Mouse (Mus musculus): ENCODE measurements at regions not wholly inside any gene's neighbourhood (a gene's known extent, or its start where the extent isn't known, plus 50 kb on each side); places are given as distances from the start of the nearest gene placed in this dataset.

- peak; percentile 55 to 60 for DNase-seq (ENCODE audit: low spot score in 2 of 2)
These were observed 370.4 kb upstream of the Nr5a2 start for GRCm38 (mm10) chr1:137330634-137331033.

- DNase-seq (ENCODE audit: low spot score in 2 of 2), result peak in 1 of 2 experiments; percentile 47
These were observed 363.8 kb upstream of the Nr5a2 start for GRCm38 (mm10) chr1:137323884-137324594.

- DNase-seq (ENCODE audit: low spot score in 2 of 2), result no peak
These were observed 362.9 kb upstream of the Nr5a2 start for GRCm38 (mm10) chr1:137323035-137323680.

- no peak for DNase-seq (ENCODE audit: low spot score in 2 of 2)
These were observed 342.6 kb upstream of the Nr5a2 start for GRCm38 (mm10) chr1:137302757-137303422.

- DNase-seq (ENCODE audit: low spot score in 2 of 2), result no peak
These were observed 337.7 kb upstream of the Nr5a2 start for GRCm38 (mm10) chr1:137297780-137298569.

- DNase-seq (ENCODE audit: low spot score in 2 of 2), result no peak
These were observed 329.2 kb upstream of the Nr5a2 start for GRCm38 (mm10) chr1:137289456-137289855.

GRCm38 (mm10) chr1:137283291-137283690, 323.0 kb upstream of the Nr5a2 start:
- no peak for DNase-seq (ENCODE audit: low spot score in 2 of 2)

GRCm38 (mm10) chr1:137282457-137282856, 322.2 kb upstream of the Nr5a2 start:
- no peak for DNase-seq (ENCODE audit: low spot score in 2 of 2)

- DNase-seq (ENCODE audit: low spot score in 2 of 2), result no peak
These were observed 320.4 kb upstream of the Nr5a2 start for GRCm38 (mm10) chr1:137280391-137281386.

GRCm38 (mm10) chr1:137279981-137280380, 319.7 kb upstream of the Nr5a2 start:
- DNase-seq (ENCODE audit: low spot score in 2 of 2), result no peak

GRCm38 (mm10) chr1:137270659-137271612, 310.7 kb upstream of the Nr5a2 start:
- no peak for DNase-seq (ENCODE audit: low spot score in 2 of 2)

GRCm38 (mm10) chr1:137262806-137263370, 302.6 kb upstream of the Nr5a2 start:
- DNase-seq (ENCODE audit: low spot score in 2 of 2), result no peak

GRCm38 (mm10) chr1:137262121-137262525, 301.9 kb upstream of the Nr5a2 start:
- DNase-seq (ENCODE audit: low spot score in 2 of 2), result no peak

GRCm38 (mm10) chr1:137256294-137256693, 296.0 kb upstream of the Nr5a2 start:
- DNase-seq (ENCODE audit: low spot score in 2 of 2), result no peak

- no peak for DNase-seq (ENCODE audit: low spot score in 2 of 2)
These were observed 294.8 kb upstream of the Nr5a2 start for GRCm38 (mm10) chr1:137255041-137255440.

- DNase-seq (ENCODE audit: low spot score in 2 of 2), result no peak
These were observed 294.4 kb upstream of the Nr5a2 start for GRCm38 (mm10) chr1:137254634-137255033.

GRCm38 (mm10) chr1:137227098-137227485, 266.8 kb upstream of the Nr5a2 start:
- no peak for DNase-seq (ENCODE audit: low spot score in 2 of 2)

- DNase-seq (ENCODE audit: low spot score in 2 of 2), result no peak
These were observed 266.3 kb upstream of the Nr5a2 start for GRCm38 (mm10) chr1:137226479-137227097.

GRCm38 (mm10) chr1:137225418-137225817, 265.2 kb upstream of the Nr5a2 start:
- DNase-seq (ENCODE audit: low spot score in 2 of 2), result peak; percentile 56 to 62

Data from right cerebral cortex, postnatal 10 days (tissue).